Mouse (Mus musculus) regulatory T cell (primary cell): Measurements from ENCODE around the gene Tmbim1.

ENCODE experiments used
- in situ Hi-C: fragments of 300-600 bp; cut with MboI, MseI; formaldehyde crosslinking; loops from one replicate; pipeline ENCODE4 v1.15.1; 2025; ENCODE audit warnings: high pct_unique_total_duplicates

Tmbim1 gene

GRCm38 (mm10) chr1:74297269-74297668 is 8.2 kb downstream of the Tmbim1 start:
- in situ Hi-C loops = loop anchor here (25.0 kb wide), 1 partner anchor 915 kb away; the partner anchor contains the start of genes Glb1l, Stk16 and Tuba4a

DNA sequence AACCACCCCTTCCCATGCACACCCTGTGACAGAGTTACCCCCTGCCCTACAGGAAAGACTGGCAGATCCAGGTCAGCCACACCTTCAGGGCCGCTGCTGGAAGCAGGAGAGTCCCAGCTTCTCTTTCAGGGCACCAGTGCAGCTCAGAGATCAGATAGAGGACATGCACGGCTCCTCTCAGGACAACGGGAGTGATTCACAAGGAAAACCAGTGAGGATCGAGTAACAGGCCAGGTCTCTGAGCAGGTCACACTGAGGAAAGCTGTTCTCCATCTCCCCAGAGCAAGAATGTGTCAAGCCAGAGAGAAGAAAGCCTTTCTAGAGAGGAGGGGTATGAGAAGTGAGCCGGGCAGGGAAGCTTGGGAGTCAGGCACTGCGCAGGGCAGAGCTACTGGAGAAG is 8.9 kb downstream of the Tmbim1 start:
- in situ Hi-C loops = loop anchor here (25.0 kb wide), 1 partner anchor 916 kb away; the partner anchor contains the start of genes Glb1l, Stk16 and Tuba4a

DNA sequence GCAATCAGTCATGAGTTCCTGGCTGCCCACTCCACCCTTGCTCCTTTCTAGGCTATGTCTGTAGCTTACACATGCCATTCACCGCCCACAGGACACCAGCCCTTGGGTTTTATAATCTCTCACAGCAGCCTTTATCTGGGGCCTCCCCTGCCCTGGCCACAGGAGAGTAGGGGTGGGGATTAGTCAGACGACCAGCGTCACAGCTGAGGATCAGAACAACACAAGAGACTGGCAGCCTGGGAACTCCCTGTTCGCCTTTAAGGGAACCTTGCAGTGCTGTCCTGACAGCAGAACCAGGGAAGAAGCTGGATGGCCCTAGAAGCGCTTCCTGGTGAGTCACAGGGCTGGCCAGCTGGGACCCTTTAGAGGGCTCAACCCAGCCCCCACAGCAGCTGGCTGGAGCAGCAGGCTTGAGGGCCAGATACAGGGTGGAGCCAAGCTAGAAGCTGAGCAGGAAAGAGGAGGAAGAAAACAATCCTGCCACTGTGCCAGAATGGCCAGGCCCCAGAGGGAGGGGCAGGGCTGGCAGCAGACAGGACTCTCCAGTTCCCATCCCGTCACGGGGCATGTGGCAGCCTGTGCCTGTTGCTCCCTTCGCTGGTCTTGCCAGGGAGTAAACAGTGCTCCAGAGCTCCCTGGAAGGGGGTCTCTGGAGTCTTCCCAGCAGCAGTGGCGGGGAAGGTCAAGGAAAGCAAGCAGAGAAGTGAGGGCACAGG is 9.8 kb downstream of the Tmbim1 start:
- in situ Hi-C loops = loop anchor here (25.0 kb wide), 1 partner anchor 917 kb away; the partner anchor contains the start of genes Glb1l, Stk16 and Tuba4a

DNA sequence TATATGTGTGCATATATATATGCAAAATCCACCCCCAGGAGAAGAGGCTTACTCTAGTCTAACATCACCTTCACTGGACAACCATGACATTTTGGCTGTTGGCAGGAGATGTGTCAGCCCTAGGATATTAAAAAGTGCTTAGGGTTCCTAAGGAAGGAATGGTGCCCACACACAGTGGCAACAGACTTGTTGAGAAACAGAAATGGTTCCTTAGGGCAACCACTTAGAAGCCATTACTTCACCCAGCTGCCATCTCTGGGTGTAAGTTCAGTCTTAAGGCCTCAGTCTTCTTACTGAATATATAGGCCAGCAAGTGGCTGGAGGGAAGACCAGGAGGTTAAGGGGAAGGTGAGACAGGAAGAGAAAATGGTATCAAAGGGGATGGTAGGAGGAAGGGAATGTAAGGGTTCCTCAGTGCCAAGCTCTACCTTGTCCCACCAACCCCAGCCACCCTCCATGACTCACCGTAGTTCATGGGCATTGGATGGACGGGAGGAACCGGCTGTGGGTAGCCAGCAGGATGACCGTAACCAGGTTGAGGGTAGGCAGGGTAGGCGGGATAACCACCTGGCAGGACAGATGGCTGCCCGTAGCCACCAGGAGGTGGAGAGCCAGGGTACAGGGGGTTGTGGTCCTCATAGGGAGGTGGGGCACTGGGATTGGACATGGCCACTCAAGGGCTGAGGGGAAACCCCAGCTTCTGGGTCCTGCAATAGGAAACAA is 10.5 kb downstream of the Tmbim1 start:
- in situ Hi-C loops = loop anchor here (25.0 kb wide), 1 partner anchor 917 kb away; the partner anchor contains the start of genes Glb1l, Stk16 and Tuba4a

GRCm38 (mm10) chr1:74294090-74294643 is 11.3 kb downstream of the Tmbim1 start:
- in situ Hi-C loops = loop anchor here (25.0 kb wide), 1 partner anchor 918 kb away; the partner anchor contains the start of genes Glb1l, Stk16 and Tuba4a

DNA sequence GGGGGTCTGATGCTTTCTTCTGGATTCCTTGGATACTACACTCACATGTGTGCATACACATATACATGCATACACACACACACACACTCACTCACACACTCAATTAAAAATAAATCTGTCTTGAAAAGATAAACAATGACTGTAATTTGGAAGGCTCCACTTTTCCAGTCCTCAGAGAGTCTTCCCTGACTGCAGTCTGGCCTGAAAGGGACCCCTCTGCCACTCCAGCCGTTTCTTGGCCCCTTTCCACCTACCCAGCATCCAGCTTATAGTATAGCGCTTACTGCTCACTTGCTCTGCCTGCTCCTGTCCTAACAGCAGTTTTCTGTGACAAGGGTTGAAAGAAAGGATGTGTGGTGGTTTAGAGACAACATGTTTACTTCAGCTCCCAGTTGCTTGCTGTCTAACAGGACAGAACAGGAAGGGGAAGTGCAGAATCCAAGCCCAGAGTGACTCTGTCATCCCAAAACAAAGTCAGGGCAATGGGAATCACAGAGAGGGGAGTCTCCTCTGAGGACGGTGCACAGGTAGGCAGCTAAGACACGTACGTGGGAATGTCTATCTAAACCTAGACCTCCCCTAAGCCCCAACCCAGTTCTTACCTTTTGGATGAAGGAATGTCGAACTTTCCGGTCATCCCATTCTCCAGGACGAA is 12.0 kb downstream of the Tmbim1 start:
- in situ Hi-C loops = loop anchor here (25.0 kb wide), 1 partner anchor 919 kb away; the partner anchor contains the start of genes Glb1l, Stk16 and Tuba4a

- in situ Hi-C loops = loop anchor here (25.0 kb wide), 1 partner anchor 920 kb away; the partner anchor contains the start of genes Glb1l, Stk16 and Tuba4a
These were observed 12.9 kb downstream of the Tmbim1 start for GRCm38 (mm10) chr1:74292331-74293020.

DNA sequence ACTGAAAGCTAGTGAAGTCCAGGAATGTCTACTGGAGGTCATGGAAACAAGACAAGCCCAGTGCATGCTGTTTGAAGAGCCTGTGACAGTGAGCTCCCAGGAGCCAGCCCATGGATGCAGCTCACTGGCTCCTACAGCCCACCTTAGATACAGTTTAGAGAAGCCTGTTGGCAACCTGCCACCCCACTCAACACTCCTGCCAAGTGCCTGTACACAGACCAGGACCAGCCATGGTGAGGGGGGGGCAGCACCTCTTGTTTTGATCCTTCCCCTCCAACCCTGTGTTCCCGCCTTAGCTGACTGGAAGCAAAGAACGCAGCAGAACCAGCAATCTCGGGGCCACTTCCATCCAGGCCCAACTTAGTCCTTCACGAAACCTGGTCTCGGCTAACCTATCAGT is 15.3 kb downstream of the Tmbim1 start:
- in situ Hi-C loops = loop anchor here (25.0 kb wide), 1 partner anchor 922 kb away; the partner anchor contains the start of genes Glb1l, Stk16 and Tuba4a

DNA sequence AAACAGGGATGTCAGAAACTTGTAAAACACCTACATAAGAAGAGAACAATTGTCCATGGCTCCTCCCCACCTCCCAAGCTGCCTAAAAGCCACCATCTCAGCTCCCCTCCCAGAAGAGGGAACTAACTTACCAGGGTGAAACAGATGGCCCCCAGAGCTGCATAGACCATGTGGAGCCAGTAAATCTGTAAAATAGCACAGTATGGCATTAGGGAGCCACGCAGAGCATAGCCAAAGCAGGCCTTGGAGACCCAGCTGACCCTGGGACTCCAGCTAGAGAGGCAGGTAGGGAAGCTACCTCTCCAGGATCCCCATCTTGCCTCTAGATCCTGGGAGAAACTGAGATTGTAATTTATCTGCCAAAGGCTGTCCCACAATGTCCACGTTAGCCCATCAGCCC is 15.7 kb downstream of the Tmbim1 start:
- in situ Hi-C loops = loop anchor here (25.0 kb wide), 1 partner anchor 923 kb away; the partner anchor contains the start of genes Glb1l, Stk16 and Tuba4a

- in situ Hi-C loops = loop anchor here (25.0 kb wide), 1 partner anchor 923 kb away; the partner anchor contains the start of genes Glb1l, Stk16 and Tuba4a
These were observed 16.2 kb downstream of the Tmbim1 start for GRCm38 (mm10) chr1:74289248-74289647.

- in situ Hi-C loops = loop anchor here (25.0 kb wide), 1 partner anchor 924 kb away; the partner anchor contains the start of genes Glb1l, Stk16 and Tuba4a
These were observed 17.1 kb downstream of the Tmbim1 start for GRCm38 (mm10) chr1:74288327-74288726.

GRCm38 (mm10) chr1:74286869-74287607 is 18.4 kb downstream of the Tmbim1 start:
- in situ Hi-C loops = loop anchor here (25.0 kb wide), 1 partner anchor 925 kb away; the partner anchor contains the start of genes Glb1l, Stk16 and Tuba4a

- in situ Hi-C loops = loop anchor here (25.0 kb wide), 1 partner anchor 927 kb away; the partner anchor contains the start of genes Glb1l, Stk16 and Tuba4a
These were observed 20.0 kb downstream of the Tmbim1 start for GRCm38 (mm10) chr1:74285212-74286010.

GRCm38 (mm10) chr1:74284543-74285160 is 20.8 kb downstream of the Tmbim1 start, which contains the start of the genes Aamp and Pnkd:
Gene Aamp, minus strand, starts transcription at chr1:74284738.
Gene Pnkd, plus strand, starts transcription at chr1:74284930.
- in situ Hi-C loops = loop anchor here (25.0 kb wide), 1 partner anchor 928 kb away; the partner anchor contains the start of genes Glb1l, Stk16 and Tuba4a

DNA sequence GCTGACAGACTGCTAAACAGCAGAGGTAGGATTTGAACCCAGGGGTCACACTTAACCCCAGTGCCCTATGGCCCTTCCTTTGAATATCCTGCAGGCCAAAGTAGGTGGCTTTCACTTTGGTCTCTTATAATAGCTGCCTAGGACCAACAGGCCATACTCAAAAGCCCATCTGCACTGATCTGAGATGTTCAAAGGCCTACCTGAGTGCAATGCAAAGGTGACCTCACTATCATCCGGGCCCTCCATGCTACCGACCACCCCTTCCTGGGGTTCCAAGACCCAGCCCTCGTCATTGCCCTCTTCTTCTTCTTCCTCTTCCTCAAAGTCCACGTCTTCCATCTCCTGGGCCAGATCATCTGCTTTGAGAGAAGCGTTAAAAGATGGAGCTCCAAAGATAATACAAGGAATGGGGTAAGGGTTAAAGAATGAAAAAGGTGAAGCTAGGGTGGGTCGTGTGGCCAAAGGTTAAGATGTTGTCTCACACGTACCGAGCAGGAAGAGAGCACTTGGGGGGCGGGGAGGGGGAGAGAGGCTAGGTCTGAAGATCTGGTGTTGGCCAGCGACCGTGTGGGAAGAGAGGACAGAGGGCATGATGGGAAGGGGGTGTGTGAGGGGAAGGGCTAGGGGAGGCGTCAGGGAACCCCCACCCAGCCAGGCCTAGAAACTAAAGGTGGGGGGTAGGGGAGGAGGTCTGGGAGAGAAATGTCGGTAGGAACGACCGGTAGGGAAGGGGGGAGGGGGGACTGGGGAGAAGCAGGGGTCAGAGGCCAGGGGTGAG is 21.5 kb downstream of the Tmbim1 start:
- in situ Hi-C loops = loop anchor here (25.0 kb wide), 1 partner anchor 928 kb away; the partner anchor contains the start of genes Glb1l, Stk16 and Tuba4a

GRCm38 (mm10) chr1:74282896-74283625 is 22.4 kb downstream of the Tmbim1 start:
- in situ Hi-C loops = loop anchor here (25.0 kb wide), 1 partner anchor 929 kb away; the partner anchor contains the start of genes Glb1l, Stk16 and Tuba4a
